ENCODE assay signal across 28 mouse cellular contexts in genomic region chr9:35673557-35673956, GRCm38 (mm10). TPM values are rescaled to one million over a fixed set of nuclear protein-coding genes. Genes with fewer than 3 reads are reported as not detected.
DNase-seq lines count a peak whose midpoint lies in the region; TF ChIP-seq lines count a peak whose summit lies in the region.
"Had no signal": no experiment of that assay in that cellular context is flagged by ENCODE, and none has a peak within 500 bp of the region (broad histone marks: within the 10 kb centered on the region; RNA-seq: fewer than 3 reads in every experiment).

No protein-coding gene starts in this region.

- no peaks in the 10 kb centered on the region for H3K79me3 ChIP-seq in C2C12 (ENCODE audit: low read depth)

- H3K79me2 ChIP-seq in C2C12 (ENCODE audit: control insufficient read depth, insufficient read depth) (no peaks in the 10 kb centered on the region), myocyte (ENCODE audit: control insufficient read depth, insufficient read depth) (no peaks in the 10 kb centered on the region)

- WGBS in forebrain, embryonic 10.5 days, result 87% methylated on average over 2 of the region's 2 CpGs

- peak; percentile 39 for DNase-seq in 3T3-L1 (ENCODE audit: low read depth, low spot score)
- DNase-seq in gastrocnemius, adult 18-20 months (ENCODE audit: low spot score), result no peak
- no peak for DNase-seq in forebrain, embryonic 10.5 days (ENCODE audit: extremely low spot score, low spot score)
- DNase-seq in heart, postnatal 14 days, result no peak
- DNase-seq: adrenal gland, adult 2 months; adrenal gland, adult 8-10 months; adrenal gland, postnatal 10 days; adrenal gland, postnatal 14 days; adrenal gland, postnatal 25 days; adrenal gland, postnatal 36 days; B cell, adult 2 months; cerebellum, adult 11 months; cerebellum, adult 11-12 months; cerebellum, adult 18-20 months; cerebellum, adult 2 months; cerebellum, adult 8-10 months had no signal

- peaks cover 17% of the 10 kb centered on the region; the same call in 1 of the 2 replicates for H3K9me3 ChIP-seq in forebrain, embryonic 10.5 days
- H3K9me3 ChIP-seq: G1E had no signal

- H3K36me3 ChIP-seq in C2C12 (ENCODE audit: control insufficient read depth, insufficient read depth), result no peaks in the 10 kb centered on the region
- no peaks in the 10 kb centered on the region for H3K36me3 ChIP-seq in myocyte (ENCODE audit: control insufficient read depth, insufficient read depth)
- H3K36me3 ChIP-seq in forebrain, embryonic 10.5 days (replicated peaks), result no peaks in the 10 kb centered on the region
- H3K36me3 ChIP-seq: G1E had no signal

- no peaks in the 10 kb centered on the region for H3K27me3 ChIP-seq in C2C12 (ENCODE audit: control insufficient read depth, insufficient read depth, insufficient read length)
- H3K27me3 ChIP-seq in myocyte (ENCODE audit: control insufficient read depth, insufficient read depth, insufficient read length), result no peaks in the 10 kb centered on the region
- H3K27me3 ChIP-seq in forebrain, embryonic 10.5 days (ENCODE audit: poor library complexity, severe bottlenecking), result no peaks in the 10 kb centered on the region
- H3K27me3 ChIP-seq: CH12.LX, Patski had no signal

- H3K4me2 ChIP-seq in myocyte (ENCODE audit: low read depth), result peak overlapping the region; percentile 67

- no peak overlapping the region for H3ac ChIP-seq in C2C12 (ENCODE audit: control insufficient read depth, insufficient read length, low read depth)
- H3ac ChIP-seq in myocyte (ENCODE audit: control insufficient read depth, insufficient read length), result no peak overlapping the region

- H3K4me1 ChIP-seq in forebrain, embryonic 10.5 days, result no peaks in the 10 kb centered on the region

- H3K4me3 ChIP-seq in C2C12 (ENCODE audit: insufficient read depth, poor library complexity, severe bottlenecking) (no peak overlapping the region), myocyte (no peak overlapping the region)
- H3K4me3 ChIP-seq in forebrain, embryonic 10.5 days, result no peak overlapping the region

- no peak for TF ChIP-seq CTCF in C2C12 (IDR thresholded peaks at IDR 0.05; ENCODE audit: control insufficient read depth, insufficient read depth, insufficient read length)

- intact Hi-C loops in heart, postnatal 14 days (cut with DNase I), result no loop called here

- H3K27ac ChIP-seq in forebrain, embryonic 10.5 days, result no peak overlapping the region

- no peak for TF ChIP-seq POLR2A in myocyte (IDR thresholded peaks at IDR 0.05; ENCODE audit: insufficient read length, low read depth)

TF ChIP-seq in C2C12, 6 proteins besides CTCF, POLR2A, EP300 and RAD21:
- TF ChIP-seq USF1 (IDR thresholded peaks at IDR 0.05; ENCODE audit: low read depth), result no peak
- no peak for TF ChIP-seq MYOD1 (IDR thresholded peaks at IDR 0.05; ENCODE audit: control insufficient read depth, insufficient read length, low read depth)
- TF ChIP-seq FOSL1 (IDR thresholded peaks at IDR 0.05; ENCODE audit: insufficient read depth, low read length, poor library complexity, severe bottlenecking), result no peak
- TF ChIP-seq CEBPB (IDR thresholded peaks at IDR 0.05; ENCODE audit: low read depth), result peak; percentile 55
- no peak for TF ChIP-seq MYOG (IDR thresholded peaks at IDR 0.05; ENCODE audit: control insufficient read depth, extremely low read depth, insufficient read length)
- no peak for TF ChIP-seq MAX (IDR thresholded peaks at IDR 0.05)
TF ChIP-seq in C2C12: peak in this region for 1.

TF ChIP-seq in myocyte, 11 proteins besides CTCF, POLR2A, EP300 and RAD21:
- TF ChIP-seq POLR2AphosphoS2 (IDR thresholded peaks at IDR 0.05; ENCODE audit: insufficient read length, low read depth) (no peak), TCF12 (IDR thresholded peaks at IDR 0.05; ENCODE audit: insufficient read depth, poor library complexity, severe bottlenecking) (no peak), CEBPB (IDR thresholded peaks at IDR 0.05; ENCODE audit: insufficient read depth, poor library complexity, severe bottlenecking) (peak; percentile 79), MYOG (IDR thresholded peaks at IDR 0.05; ENCODE audit: control insufficient read depth in 1 of 3, insufficient read depth in 1 of 3, insufficient read length in 2 of 3, low read depth in 2 of 3) (no peak), E2F4 (IDR thresholded peaks at IDR 0.05; ENCODE audit: insufficient read depth) (no peak)

RNA-seq across cellular contexts. Expression of gene Pate1, which starts 13.6 kb away (rescaled TPM):
- 0.11 TPM for polyA plus RNA-seq in C2C12 (2012; fragmentation: generic; extraction: Trizol)
- 0.13 TPM for polyA plus RNA-seq in myocyte (2012; fragmentation: generic; extraction: Trizol)
- not detected for total RNA-seq in gastrocnemius, adult 18-20 months (2021)
- not detected in 2 replicates for polyA plus RNA-seq in forebrain, embryonic 10.5 days (2016; fragmentation: Nextera tagmentation; extraction: Ambion mirVana)
- not detected for total RNA-seq in heart, postnatal 14 days (2021)
- total RNA-seq: adrenal gland, adult 18-20 months; adrenal gland, adult 2 months; adrenal gland, adult 8-10 months; adrenal gland, postnatal 10 days; adrenal gland, postnatal 14 days; adrenal gland, postnatal 25 days; adrenal gland, postnatal 36 days; adrenal gland, postnatal 4 days; CH12.LX; ES-E14; MEL had no signal
- polyA plus RNA-seq: activated CD4-positive, CD25-positive, alpha-beta regulatory T cell, adult 4 months; adrenal gland, adult 2 months; brain, embryonic 14.5 days; cerebellum, adult 2 months; G1E; Patski had no signal

RNA-seq across cellular contexts. Expression of gene Pate3, which starts 25.6 kb away (rescaled TPM):
- polyA plus RNA-seq in C2C12 (2012; fragmentation: generic; extraction: Trizol) (not detected), myocyte (2012; fragmentation: generic; extraction: Trizol) (not detected)
- total RNA-seq in gastrocnemius, adult 18-20 months (2021), result not detected
- 0.20 TPM in 1 of 2 replicates, not detected in the other for polyA plus RNA-seq in forebrain, embryonic 10.5 days (2016; fragmentation: Nextera tagmentation; extraction: Ambion mirVana)
- total RNA-seq in heart, postnatal 14 days (2021), result not detected
- total RNA-seq: adrenal gland, adult 18-20 months; adrenal gland, adult 2 months; adrenal gland, adult 8-10 months; adrenal gland, postnatal 10 days; adrenal gland, postnatal 14 days; adrenal gland, postnatal 25 days; adrenal gland, postnatal 36 days; adrenal gland, postnatal 4 days; CH12.LX; G1E; MEL had no signal
- polyA plus RNA-seq: activated CD4-positive, CD25-positive, alpha-beta regulatory T cell, adult 4 months; adrenal gland, adult 2 months; brain, embryonic 14.5 days; CD4-positive, CD25-positive, alpha-beta regulatory T cell, adult 4 months; cerebellum, adult 2 months; G1E; Patski had no signal
